Mouse (Mus musculus) layer of hippocampus, postnatal 36 days (tissue): Measurements from ENCODE around the gene Fam184b. TPM values are rescaled to one million over a fixed set of nuclear protein-coding genes. Genes with fewer than 3 reads are reported as not detected.

Experiments used
- DNase-seq, 2 experiments: peaks; one replicate each; pipeline ENCODE4 v3.0.0; 2022
- total RNA-seq, 2 experiments: library from RNA; stranded (reverse); gene quantifications; 2 replicates each; pipeline ENCODE4 v1.2.3; 2021

Gene Fam184b
- total RNA-seq, 2 experiments from 2014 or later = 6.8 to 7.4 TPM

DNA sequence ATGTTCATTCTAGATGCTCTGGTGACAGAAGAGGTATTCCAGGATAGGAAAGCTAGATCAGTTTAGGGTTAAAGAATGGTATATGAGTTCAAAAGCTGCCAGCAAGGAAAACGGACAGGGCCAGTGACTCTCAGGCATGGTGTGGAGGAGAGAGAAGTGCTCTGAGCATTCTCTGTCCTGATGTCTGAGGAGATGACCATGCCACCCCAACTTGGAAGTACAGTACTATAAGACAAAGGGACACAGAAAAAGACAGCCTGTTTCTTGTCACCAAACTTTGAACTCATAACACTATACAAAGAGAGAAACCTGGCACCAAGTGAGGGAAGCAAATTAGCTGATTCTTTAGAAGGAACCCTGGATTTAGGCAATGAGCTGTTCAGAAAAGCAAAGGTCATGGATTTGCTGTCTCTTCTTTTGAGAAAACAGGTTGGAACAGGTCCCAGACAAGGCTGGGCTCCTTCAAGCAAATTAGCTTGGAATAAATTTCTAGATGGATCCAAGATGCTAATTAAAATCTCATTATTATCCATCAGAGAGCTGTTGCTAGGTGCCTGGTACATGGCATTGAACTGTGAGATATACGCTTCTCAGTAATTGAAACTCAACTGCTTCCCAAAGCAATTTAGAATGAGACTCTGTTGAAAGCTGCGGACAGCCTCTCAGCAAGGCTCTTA lies 43.9 kb downstream of the Fam184b start:
- DNase-seq = peak; percentile 5 to 17

- DNase-seq = no peak
Measured at GRCm38 (mm10) chr5:45593276-45593675, 46.1 kb downstream of the Fam184b start.

DNA sequence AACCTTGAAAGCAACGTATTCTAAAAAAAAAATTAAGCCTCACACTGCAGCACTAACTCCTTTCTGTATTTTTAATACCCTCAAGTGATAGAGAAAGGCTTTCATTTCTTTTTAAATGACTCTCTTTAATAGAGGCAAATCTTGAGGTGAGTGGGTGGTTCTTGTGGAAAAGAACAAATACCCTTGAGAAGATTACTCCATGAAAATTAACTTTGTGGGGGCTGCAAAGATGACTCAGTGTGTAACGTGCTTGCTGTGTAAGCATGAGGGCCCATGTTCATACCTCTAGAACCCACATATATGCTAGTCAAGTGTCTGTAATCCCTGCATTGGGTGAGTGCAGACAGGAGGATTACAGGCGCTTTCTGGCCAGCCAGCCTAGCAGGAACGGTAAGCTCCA lies 49.3 kb downstream of the Fam184b start:
- DNase-seq = no peak

- DNase-seq = no peak
Measured at GRCm38 (mm10) chr5:45584601-45585000, 54.8 kb downstream of the Fam184b start.

GRCm38 (mm10) chr5:45580279-45580678 lies 59.1 kb downstream of the Fam184b start:
- DNase-seq = no peak

- no peak for DNase-seq
Measured at GRCm38 (mm10) chr5:45577376-45577775, 62.0 kb downstream of the Fam184b start.

GRCm38 (mm10) chr5:45576716-45577115 lies 62.7 kb downstream of the Fam184b start:
- no peak for DNase-seq

DNA sequence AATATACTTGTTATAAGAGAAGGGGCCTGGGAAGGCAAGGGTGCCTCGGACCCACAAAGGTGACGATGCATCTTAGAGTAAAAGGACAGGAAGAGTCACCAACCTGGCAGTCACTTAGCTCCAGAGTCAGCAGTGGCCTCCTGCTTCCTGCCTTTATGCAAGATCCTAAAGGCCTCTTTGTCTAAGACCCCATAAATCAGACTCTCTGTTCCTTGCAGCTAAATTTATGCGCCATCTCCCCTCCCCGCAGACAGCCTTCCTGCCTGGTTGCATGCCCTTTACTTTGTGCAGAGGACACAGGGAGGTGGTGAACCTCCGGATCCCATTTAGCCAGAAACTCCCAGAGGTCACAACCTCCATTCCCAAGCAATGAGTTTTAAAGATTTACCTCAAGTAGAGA lies 66.6 kb downstream of the Fam184b start:
- DNase-seq = no peak

GRCm38 (mm10) chr5:45565829-45566228 lies 73.6 kb downstream of the Fam184b start:
- no peak for DNase-seq

- DNase-seq = peak in 1 of 2 experiments; percentile 9
Measured at GRCm38 (mm10) chr5:45564054-45564453, 75.4 kb downstream of the Fam184b start.

GRCm38 (mm10) chr5:45549586-45549985 lies 89.8 kb downstream of the Fam184b start:
- DNase-seq = no peak

DNA sequence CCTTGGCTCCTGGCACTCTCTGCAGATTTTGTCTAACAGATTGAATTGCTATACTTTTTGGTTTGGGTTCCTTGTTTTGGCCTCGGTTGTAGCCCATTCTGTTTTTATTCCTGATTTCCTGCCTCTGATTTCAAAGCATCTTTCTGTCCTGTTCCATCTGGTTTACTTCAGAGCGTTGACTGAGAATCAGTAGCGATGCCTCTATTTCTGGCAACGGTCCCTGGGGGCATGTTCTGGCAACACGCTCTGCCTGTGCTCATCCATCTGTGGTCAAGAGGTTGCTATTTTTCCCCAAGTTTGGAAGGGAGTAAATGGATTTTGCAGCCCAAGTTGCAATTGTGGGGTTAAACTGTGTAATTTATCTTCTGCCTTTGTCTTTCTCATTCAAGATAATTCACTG lies 96.0 kb downstream of the Fam184b start:
- DNase-seq = no peak

GRCm38 (mm10) chr5:45539502-45539901 lies 99.9 kb downstream of the Fam184b start:
- no peak for DNase-seq

- no peak for DNase-seq
Measured at GRCm38 (mm10) chr5:45535177-45535576, 104.2 kb downstream of the Fam184b start.

GRCm38 (mm10) chr5:45534319-45535098 lies 104.9 kb downstream of the Fam184b start:
- DNase-seq = peak; percentile 67

DNA sequence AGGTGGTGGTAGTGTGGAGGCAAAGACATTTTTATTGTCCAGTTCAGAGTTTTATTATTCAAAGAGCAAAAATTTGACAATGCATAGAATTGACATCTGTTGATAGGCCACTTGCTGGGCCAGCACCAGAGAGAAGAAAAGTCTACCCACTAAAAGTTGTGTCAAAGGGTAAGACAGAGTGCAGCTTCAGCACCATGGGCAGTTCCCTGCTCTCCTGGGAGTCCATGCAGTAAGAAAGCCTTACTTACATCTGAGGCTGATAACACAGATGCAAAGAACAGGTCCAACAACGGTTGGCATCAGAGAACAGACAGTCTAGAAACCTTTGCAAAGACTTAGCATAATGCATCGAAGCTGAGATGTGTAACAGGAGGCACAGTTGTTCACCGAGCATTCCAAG lies 109.7 kb downstream of the Fam184b start:
- DNase-seq = no peak

GRCm38 (mm10) chr5:45526338-45526737 lies 113.1 kb downstream of the Fam184b start:
- DNase-seq = no peak

DNA sequence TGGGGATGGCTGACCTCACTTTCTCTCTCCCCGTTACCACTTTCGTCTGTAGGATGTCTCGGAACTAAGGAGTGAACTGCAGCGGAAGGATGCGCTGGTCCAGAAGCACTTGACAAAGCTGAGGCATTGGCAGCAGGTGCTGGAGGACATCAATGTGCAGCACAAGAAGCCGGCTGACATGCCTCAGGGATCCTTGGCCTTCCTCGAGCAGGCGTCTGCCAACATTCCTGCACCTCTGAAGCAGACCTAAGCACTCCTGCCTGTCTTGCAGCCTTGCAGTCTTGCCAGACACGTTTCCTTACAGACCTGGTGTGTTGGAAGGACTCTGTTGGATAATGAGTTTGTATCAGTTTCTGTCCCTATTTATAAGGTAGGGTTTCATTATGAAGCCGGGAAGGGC lies 114.3 kb downstream of the Fam184b start:
- DNase-seq = no peak

DNA sequence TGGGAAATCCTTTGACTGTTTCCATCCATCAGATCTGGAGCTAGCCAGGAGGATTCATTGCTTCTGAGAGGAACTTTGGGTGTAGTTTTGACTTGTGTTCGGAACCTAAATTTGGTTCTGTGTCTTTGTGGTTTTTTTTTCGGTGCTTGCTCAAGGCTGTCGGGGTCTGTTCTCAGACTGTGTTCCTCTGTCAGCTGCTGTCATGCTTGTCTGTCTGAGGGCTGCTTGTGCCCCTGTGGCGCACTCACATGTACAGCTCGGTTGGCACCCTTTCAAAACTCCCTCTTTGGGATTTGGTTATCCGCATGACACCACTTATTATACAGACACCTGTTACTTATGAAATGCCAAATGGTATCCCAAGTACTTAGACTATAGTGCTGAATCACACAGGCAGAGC lies 117.8 kb downstream of the Fam184b start:
- DNase-seq = no peak

DNA sequence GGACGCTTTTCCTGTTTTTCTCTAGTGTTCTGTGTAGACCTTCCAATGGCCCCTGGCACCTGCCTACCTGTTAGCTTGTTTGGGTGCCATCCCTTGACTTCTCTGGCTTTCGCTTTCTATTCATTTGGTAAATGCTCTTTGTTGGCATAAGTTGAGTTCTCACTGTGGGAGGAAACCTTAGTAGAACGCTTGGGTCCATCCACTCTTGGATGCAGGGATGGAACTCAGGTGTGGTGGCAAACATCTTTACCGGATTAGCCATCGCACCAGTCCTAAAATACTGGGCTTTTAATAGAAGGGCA lies 118.7 kb downstream of the Fam184b start:
- no peak for DNase-seq

GRCm38 (mm10) chr5:45519960-45520808 lies 119.2 kb downstream of the Fam184b start, which contains the start of gene Med28:
Gene Med28 (plus strand): TSS chr5:45520229.
- DNase-seq = peak; percentile 90 to 91

DNA sequence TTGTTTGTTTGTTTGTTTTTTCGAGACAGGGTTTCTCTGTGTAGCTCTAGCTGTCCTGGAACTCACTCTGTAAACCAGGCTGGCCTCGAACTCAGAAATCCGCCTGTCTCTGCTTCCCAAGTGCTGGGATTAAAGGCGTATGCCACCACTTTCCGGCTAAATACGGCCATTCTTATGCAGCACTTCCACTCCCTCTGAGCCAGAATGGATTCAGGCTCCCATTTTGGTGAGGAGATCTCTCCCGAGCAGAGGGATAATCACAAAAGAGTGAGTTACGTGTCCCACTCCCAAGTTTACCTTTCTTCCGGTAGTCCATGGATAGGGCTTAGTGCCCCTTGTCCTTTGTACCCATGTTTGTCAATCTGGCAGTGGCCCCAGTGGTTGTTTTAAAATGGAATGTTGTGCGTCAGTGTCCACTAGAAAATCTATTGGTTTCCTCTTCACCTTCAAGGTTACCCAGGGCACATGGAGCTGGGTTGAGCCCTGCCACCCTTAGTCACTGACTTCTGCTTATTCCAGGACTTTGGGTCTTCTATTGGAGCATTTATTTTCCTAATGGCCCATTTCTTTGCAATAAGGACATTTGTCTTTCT lies 124.2 kb downstream of the Fam184b start:
- no peak for DNase-seq

DNA sequence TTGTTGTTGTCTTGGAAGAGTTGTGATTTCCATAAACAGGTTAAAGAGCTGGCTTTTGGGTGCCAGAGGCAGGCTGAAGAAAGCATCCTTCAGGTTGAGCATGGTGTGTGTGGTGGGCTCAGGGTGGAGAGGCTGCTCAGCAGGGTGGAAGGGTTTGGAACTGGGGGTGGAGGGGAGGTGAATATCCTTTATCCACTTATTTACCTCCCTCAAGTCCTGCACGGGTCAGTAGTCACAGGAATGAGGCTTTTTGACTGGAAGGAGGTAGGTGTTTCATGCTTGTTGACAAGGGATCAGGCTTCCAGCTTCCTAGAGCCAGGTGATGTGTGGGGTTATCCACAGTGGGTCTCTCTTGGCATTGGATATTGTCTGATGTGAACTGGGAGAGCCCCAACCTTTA lies 124.8 kb downstream of the Fam184b start:
- DNase-seq = no peak
